Mouse (Mus musculus) left cerebral cortex, adult 2 months (tissue): ENCODE data around the gene Sstr2. TPM values are rescaled to one million over a fixed set of nuclear protein-coding genes. Genes with fewer than 3 reads are reported as not detected.
A peak's percentile ranks its signal among the peaks of the same experiment; 100 is the strongest.

Source experiments
- DNase-seq, 2 experiments: peaks; one replicate each; pipeline ENCODE4 v3.0.0; 2021 to 2022; ENCODE audit warnings: low spot score in 2 of 2, mixed read lengths in 1 of 2; ENCODE audit errors: extremely low spot score in 1 of 2
- H3K27ac ChIP-seq: fragments of 200-600 bp; 2 replicates; pipeline ENCODE4 v1.8.1; 2022
- H3K4me3 ChIP-seq: fragments of 200-600 bp; 2 replicates; pipeline ENCODE4 v1.8.1; 2022
- CTCF ChIP-seq: fragments of 200-600 bp; IDR thresholded peaks from 2 replicates; pipeline ENCODE4 v1.8.1; 2022; ENCODE audit warnings: antibody characterized with exemption, mild to moderate bottlenecking, moderate library complexity
- intact Hi-C: fragments of 180-260 bp; cut with DNase I; formaldehyde crosslinking; loops from one replicate; pipeline ENCODE4 v1.15.1; 2025
- long read RNA-seq, 2 experiments: library from polyadenylated mRNA; stranded (forward); transcript quantifications; one replicate each; pipeline ENCODE4 v2.0.0; 2021; ENCODE audit warnings: borderline mapping rate in 2 of 2
- total RNA-seq, 2 experiments: library from RNA; stranded (reverse); gene quantifications; 2 replicates each; pipeline ENCODE4 v1.2.3; 2021

Sstr2 gene
- total RNA-seq = 10 to 100 TPM; 30.4 to 33.8 TPM
- long read RNA-seq, experiment 1, transcript Sstr2-203 (2 exons, 2,143 nt) = major isoform, 39 of 42 reads
- long read RNA-seq, experiment 1, partial matches to known transcripts = 2 of 42 reads
- long read RNA-seq, experiment 1, other reads (novel, unspliced or antisense) = 0 of 42 reads
- long read RNA-seq, experiment 2, transcript Sstr2-203 (2 exons, 2,143 nt) = major isoform, 22 of 29 reads
- long read RNA-seq, experiment 2, partial matches to known transcripts = 0 of 29 reads
- long read RNA-seq, experiment 2, other reads (novel, unspliced or antisense) = 4 of 29 reads

GRCm38 (mm10) chr11:113618672-113619419 is at the start of gene Sstr2:
Sstr2 (plus strand) TSS chr11:113619342.
- DNase-seq = peak; percentile 79 to 84
- intact Hi-C loops = loop anchor here (5.0 to 10.0 kb wide), 3 partner anchors 102 to 444 kb away; no protein-coding TSS in a partner anchor
- no peak for TF ChIP-seq CTCF
- peak within 1 kb of the TSS; percentile 60 for H3K4me3 ChIP-seq
- H3K27ac ChIP-seq = peak within 1 kb of the TSS; percentile 80

- no peak for DNase-seq
- intact Hi-C loops = no loop called here
- TF ChIP-seq CTCF = no peak
- Histone ChIP-seq H3K27ac (no peak overlapping the region), H3K4me3 (no peak overlapping the region)
Measured at GRCm38 (mm10) chr11:113571616-113572015, 47.5 kb upstream of the Sstr2 start.

GRCm38 (mm10) chr11:113572641-113573040 is 46.5 kb upstream of the Sstr2 start:
- H3K4me3 ChIP-seq = no peak overlapping the region
- no peak for TF ChIP-seq CTCF
- intact Hi-C loops = no loop called here
- no peak overlapping the region for H3K27ac ChIP-seq
- no peak for DNase-seq

GRCm38 (mm10) chr11:113577221-113577620 is 41.9 kb upstream of the Sstr2 start:
- DNase-seq = no peak
- TF ChIP-seq CTCF = no peak
- no peak overlapping the region for H3K27ac ChIP-seq
- intact Hi-C loops = no loop called here
- no peak overlapping the region for H3K4me3 ChIP-seq

GRCm38 (mm10) chr11:113583879-113584661 is 35.1 kb upstream of the Sstr2 start:
- Histone ChIP-seq H3K27ac (no peak overlapping the region), H3K4me3 (no peak overlapping the region)
- DNase-seq = no peak

GRCm38 (mm10) chr11:113586423-113586822 is 32.7 kb upstream of the Sstr2 start:
- TF ChIP-seq CTCF = no peak
- DNase-seq = no peak
- intact Hi-C loops = no loop called here
- Histone ChIP-seq H3K27ac (no peak overlapping the region), H3K4me3 (no peak overlapping the region)

More at GRCm38 (mm10) chr11:113583879-113584661, 35.1 kb upstream of the Sstr2 start:
- TF ChIP-seq CTCF = no peak
- intact Hi-C loops = no loop called here

GRCm38 (mm10) chr11:113588936-113589335 is 30.2 kb upstream of the Sstr2 start:
- intact Hi-C loops = no loop called here
- DNase-seq = no peak
- Histone ChIP-seq H3K27ac (no peak overlapping the region), H3K4me3 (no peak overlapping the region)
- no peak for TF ChIP-seq CTCF

GRCm38 (mm10) chr11:113595144-113595543 is 24.0 kb upstream of the Sstr2 start:
- intact Hi-C loops = no loop called here
- no peak for DNase-seq
- no peak overlapping the region for H3K27ac ChIP-seq

GRCm38 (mm10) chr11:113597632-113598031 is 21.5 kb upstream of the Sstr2 start:
- Histone ChIP-seq H3K4me3 (no peak overlapping the region), H3K27ac (no peak overlapping the region)
- TF ChIP-seq CTCF = no peak
- no peak for DNase-seq
- intact Hi-C loops = no loop called here

More at GRCm38 (mm10) chr11:113595144-113595543, 24.0 kb upstream of the Sstr2 start:
- TF ChIP-seq CTCF = no peak
- H3K4me3 ChIP-seq = no peak overlapping the region

GRCm38 (mm10) chr11:113600526-113601245 is 18.5 kb upstream of the Sstr2 start:
- no peak overlapping the region for H3K27ac ChIP-seq
- no peak for TF ChIP-seq CTCF
- intact Hi-C loops = no loop called here
- no peak overlapping the region for H3K4me3 ChIP-seq
- no peak for DNase-seq

GRCm38 (mm10) chr11:113601616-113602343 is 17.4 kb upstream of the Sstr2 start:
- TF ChIP-seq CTCF = no peak
- intact Hi-C loops = no loop called here
- no peak overlapping the region for H3K27ac ChIP-seq
- H3K4me3 ChIP-seq = no peak overlapping the region
- no peak for DNase-seq
